Comparison of ENCODE assay signal across 8 mouse cellular contexts in the genomic region with DNA sequence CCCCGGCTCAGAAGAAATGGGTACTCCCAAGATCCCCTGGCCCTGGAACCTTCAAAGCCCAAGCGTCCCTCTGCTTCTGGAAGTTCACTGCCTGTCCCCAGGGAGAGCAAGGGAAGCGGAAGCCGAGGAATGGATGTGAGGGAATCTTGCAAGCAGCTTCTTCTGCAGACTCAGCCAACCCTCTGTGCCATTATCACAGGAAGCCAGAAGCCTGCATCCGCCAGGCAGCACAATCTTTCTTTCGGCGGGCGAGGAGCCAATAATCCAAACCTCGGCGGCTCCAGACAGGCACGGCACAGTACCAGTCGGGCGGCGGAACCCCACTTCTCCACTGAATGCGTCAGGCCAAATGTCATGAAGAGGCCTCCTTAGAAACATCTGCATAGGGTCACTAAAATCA. TPM values are rescaled to one million over a fixed set of nuclear protein-coding genes. Genes with fewer than 3 reads are reported as not detected.
DNase-seq lines count a peak whose midpoint lies in the region; ATAC-seq lines count a peak whose summit lies in the region.

No protein-coding gene starts in this region.

- H3K4me1 ChIP-seq in heart, embryonic 16.5 days (ENCODE audit: control insufficient read depth, insufficient read depth, low read length) = peaks cover 85% of the 10 kb centered on the region

- WGBS in heart, embryonic 16.5 days = 14% methylated on average over 15 of the region's 15 CpGs

- H3K36me3 ChIP-seq in heart, embryonic 16.5 days (ENCODE audit: control insufficient read depth, insufficient read depth) = no peaks in the 10 kb centered on the region

- peak overlapping the region; percentile 19; the same call in 1 of the 2 replicates for H3K4me3 ChIP-seq in heart, embryonic 16.5 days (ENCODE audit: low read length)

- no peak; the same call in 1 of the 2 replicates for ATAC-seq in heart, embryonic 16.5 days (replicated peaks; ENCODE audit: extremely low read depth, insufficient read depth, low FRiP score)

- DNase-seq in layer of hippocampus, adult 18-20 months (ENCODE audit: low spot score in 2 of 2) = peak; percentile 35 to 60
- DNase-seq in layer of hippocampus, adult 9-11 months = no peak
- DNase-seq in cerebellum, adult 9-10 months = peak; percentile 56
- DNase-seq in layer of hippocampus, postnatal 10 days (ENCODE audit: low spot score in 2 of 2) = peak; percentile 59 to 67
- peak; percentile 64 for DNase-seq in lung, postnatal 36 days
- no peak for DNase-seq in thymus, postnatal 36 days
- no peak for DNase-seq in spleen, adult 12 weeks (ENCODE audit: low spot score)

- H3K9ac ChIP-seq in heart, embryonic 16.5 days (ENCODE audit: low read length) = peak overlapping the region; percentile 52

- H3K27ac ChIP-seq in heart, embryonic 16.5 days (ENCODE audit: low read length) = peak overlapping the region; percentile 78

- H3K9me3 ChIP-seq in heart, embryonic 16.5 days (replicated peaks; ENCODE audit: control insufficient read depth, low read length) = no peaks in the 10 kb centered on the region

- H3K4me2 ChIP-seq in heart, embryonic 16.5 days (ENCODE audit: low read depth, low read length) = peak overlapping the region; percentile 55

- H3K27me3 ChIP-seq in heart, embryonic 16.5 days (ENCODE audit: control insufficient read depth, insufficient read depth, low read length) = no peaks in the 10 kb centered on the region

RNA-seq across cellular contexts. Expression of a gene that starts 8.0 kb away (rescaled TPM):
- total RNA-seq in layer of hippocampus, adult 18-20 months (2021) = 1 to 10 TPM; 8.0 to 9.0 TPM
- 37.6 and 46.0 TPM in 2 replicates for polyA plus RNA-seq in heart, embryonic 16.5 days (2015; fragmentation: Nextera tagmentation; extraction: Ambion mirVana)
- total RNA-seq in layer of hippocampus, postnatal 10 days (2021) = 10 to 100 TPM; 16.4 to 18.9 TPM

RNA-seq across cellular contexts. Expression of a gene that starts 24.5 kb away (rescaled TPM):
- 10 to 100 TPM; 22.4 to 22.6 TPM for total RNA-seq in layer of hippocampus, adult 18-20 months (2021)
- 25.7 and 29.0 TPM in 2 replicates for polyA plus RNA-seq in heart, embryonic 16.5 days (2015; fragmentation: Nextera tagmentation; extraction: Ambion mirVana)
- 10 to 100 TPM; 13.4 to 14.0 TPM for total RNA-seq in layer of hippocampus, postnatal 10 days (2021)

RNA-seq across cellular contexts. Expression of a gene that starts 24.7 kb away (rescaled TPM):
- 10 to 100 TPM; 53.1 to 60.7 TPM for total RNA-seq in layer of hippocampus, adult 18-20 months (2021)
- 117 and 119 TPM in 2 replicates for polyA plus RNA-seq in heart, embryonic 16.5 days (2015; fragmentation: Nextera tagmentation; extraction: Ambion mirVana)
- 10 to 100 TPM; 52.4 to 54.0 TPM for total RNA-seq in layer of hippocampus, postnatal 10 days (2021)

RNA-seq across cellular contexts. Expression of a gene that starts 28.8 kb away (rescaled TPM):
- 10 to 100 TPM; 18.9 to 20.2 TPM for total RNA-seq in layer of hippocampus, adult 18-20 months (2021)
- polyA plus RNA-seq in heart, embryonic 16.5 days (2015; fragmentation: Nextera tagmentation; extraction: Ambion mirVana) = 39.8 and 46.0 TPM in 2 replicates
- 10 to 100 TPM; 33.6 to 35.0 TPM for total RNA-seq in layer of hippocampus, postnatal 10 days (2021)

RNA-seq across cellular contexts. Expression of a gene that starts 52.8 kb away (rescaled TPM):
- total RNA-seq in layer of hippocampus, adult 18-20 months (2021) = 10 to 100 TPM; 17.2 to 19.7 TPM
- 39.0 and 39.7 TPM in 2 replicates for polyA plus RNA-seq in heart, embryonic 16.5 days (2015; fragmentation: Nextera tagmentation; extraction: Ambion mirVana)
- total RNA-seq in layer of hippocampus, postnatal 10 days (2021) = 10 to 100 TPM; 18.0 to 20.7 TPM

Comparison
In these comparisons a context has a peak if more than half of its experiments do, and no peak if none do; other contexts are left out.
1. DNase-seq: peak in layer of hippocampus, adult 18-20 months (2 of 2), cerebellum, adult 9-10 months (single experiment), layer of hippocampus, postnatal 10 days (2 of 2) and lung, postnatal 36 days (single experiment); none in layer of hippocampus, adult 9-11 months (single experiment), thymus, postnatal 36 days (0 of 2) and spleen, adult 12 weeks (single experiment).